Comparison of ENCODE assay signal across 8 mouse cellular contexts in the genomic region with DNA sequence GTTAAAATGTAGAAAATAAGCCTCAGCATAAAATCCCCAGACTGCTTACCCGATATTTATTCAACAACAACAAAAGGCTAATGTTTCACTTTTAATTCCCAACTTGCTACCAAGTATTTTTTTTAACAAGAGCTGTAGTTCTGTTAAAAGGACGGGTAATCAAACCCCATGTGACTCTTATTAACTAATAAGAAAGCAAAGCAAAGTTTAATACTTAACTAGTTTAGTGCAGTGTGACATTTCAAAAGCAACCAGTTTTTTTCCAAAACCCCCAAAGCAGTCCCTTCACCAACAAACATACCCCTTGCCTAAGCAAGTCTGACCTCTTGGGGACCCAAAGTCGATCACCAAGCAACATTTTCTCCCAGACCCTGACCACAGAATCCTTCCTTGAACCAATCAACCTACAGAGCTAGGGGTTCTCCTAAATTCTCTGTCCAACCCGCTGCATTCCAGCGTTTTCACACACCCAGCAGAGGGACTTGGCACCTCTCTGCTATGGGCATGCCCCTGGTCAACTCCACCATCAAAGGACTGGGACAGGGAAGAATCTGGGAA. TPM values are rescaled to one million over a fixed set of nuclear protein-coding genes. Genes with fewer than 3 reads are reported as not detected.
DNase-seq lines count a peak whose midpoint lies in the region; ATAC-seq and TF ChIP-seq lines count a peak whose summit lies in the region.

No protein-coding gene starts in this region.

- TF ChIP-seq CTCF in lung, embryonic 14.5 days (IDR thresholded peaks at IDR 0.05; ENCODE audit: low read depth), result no peak
- TF ChIP-seq CTCF in liver, embryonic 14.5 days (IDR thresholded peaks at IDR 0.05; ENCODE audit: low read depth), result no peak

- WGBS in lung, embryonic 14.5 days, result 25% methylated on average over 5 of the region's 5 CpGs
- WGBS in liver, embryonic 14.5 days (ENCODE audit: insufficient replicate concordance), result 21% methylated on average over 5 of the region's 5 CpGs
- 28% methylated on average over 5 of the region's 5 CpGs for WGBS in stomach, embryonic 14.5 days

- H3K27ac ChIP-seq in lung, embryonic 14.5 days (ENCODE audit: low read depth), result no peak overlapping the region
- H3K27ac ChIP-seq in liver, embryonic 14.5 days, result no peak overlapping the region
- no peak overlapping the region for H3K27ac ChIP-seq in stomach, embryonic 14.5 days (ENCODE audit: low read length)

- H3K27me3 ChIP-seq in lung, embryonic 14.5 days (ENCODE audit: insufficient read depth, low read length), result peaks cover 7% of the 10 kb centered on the region; the same call in 1 of the 2 replicates
- H3K27me3 ChIP-seq in liver, embryonic 14.5 days (ENCODE audit: control insufficient read depth, insufficient read depth, low read length), result peaks cover 23% of the 10 kb centered on the region
- H3K27me3 ChIP-seq in stomach, embryonic 14.5 days (ENCODE audit: control insufficient read depth, insufficient read depth, low read length), result peaks cover 6% of the 10 kb centered on the region; the same call in 1 of the 2 replicates

- H3K4me3 ChIP-seq in lung, embryonic 14.5 days (ENCODE audit: low read depth, low read length), result peak overlapping the region; percentile 63
- H3K4me3 ChIP-seq in liver, embryonic 14.5 days (ENCODE audit: insufficient read depth in 1 of 2, low read depth in 2 of 2, low read length in 2 of 2), result peak overlapping the region in 1 of 2 experiments; percentile 51; a peak in 1 of 4 replicates
- H3K4me3 ChIP-seq in stomach, embryonic 14.5 days (ENCODE audit: low read depth, low read length), result peak overlapping the region; percentile 63

- no peak for DNase-seq in lung, embryonic 14.5 days
- DNase-seq in lung, postnatal 10 days, result no peak
- DNase-seq in heart, postnatal 4 days, result peak; percentile 36
- DNase-seq in liver, embryonic 14.5 days (ENCODE audit: low read depth in 3 of 3, low spot score in 3 of 3), result no peak
- DNase-seq in cerebellum, adult 8-10 months, result no peak
- DNase-seq in ovary, postnatal 14 days (ENCODE audit: low spot score), result no peak
- DNase-seq in left cerebral cortex, adult 8-10 months (ENCODE audit: low spot score in 2 of 2), result no peak

- H3K4me1 ChIP-seq in lung, embryonic 14.5 days (ENCODE audit: insufficient read depth), result no peaks in the 10 kb centered on the region
- peaks cover 0 to 3% of the 10 kb centered on the region in 2 experiments; a peak in 1 of 4 replicates for H3K4me1 ChIP-seq in liver, embryonic 14.5 days (replicated peaks; ENCODE audit: control insufficient read depth in 2 of 2, insufficient read depth in 2 of 2, low read length in 1 of 2)
- H3K4me1 ChIP-seq in stomach, embryonic 14.5 days (ENCODE audit: control insufficient read depth, insufficient read depth, low read length), result peaks cover 5% of the 10 kb centered on the region; the same call in 1 of the 2 replicates

- no peak for ATAC-seq in lung, embryonic 14.5 days (ENCODE audit: insufficient read depth)
- ATAC-seq in liver, embryonic 14.5 days (ENCODE audit: insufficient read depth), result no peak
- ATAC-seq in stomach, embryonic 14.5 days (ENCODE audit: insufficient number of reproducible peaks, insufficient read depth, low FRiP score, low read depth), result no peak

- H3K9ac ChIP-seq in lung, embryonic 14.5 days, result no peak overlapping the region; the same call in 1 of the 2 replicates
- H3K9ac ChIP-seq in liver, embryonic 14.5 days (replicated peaks), result no peak overlapping the region
- no peak overlapping the region for H3K9ac ChIP-seq in stomach, embryonic 14.5 days (replicated peaks; ENCODE audit: low read depth, low read length)

- no peaks in the 10 kb centered on the region for H3K9me3 ChIP-seq in lung, embryonic 14.5 days (ENCODE audit: low read depth, low read length)
- H3K9me3 ChIP-seq in liver, embryonic 14.5 days (ENCODE audit: control insufficient read depth, low read length), result no peaks in the 10 kb centered on the region
- H3K9me3 ChIP-seq in stomach, embryonic 14.5 days (ENCODE audit: control insufficient read depth, low read depth, low read length), result no peaks in the 10 kb centered on the region

- H3K36me3 ChIP-seq in lung, embryonic 14.5 days (ENCODE audit: insufficient read depth), result no peaks in the 10 kb centered on the region
- no peaks in the 10 kb centered on the region for H3K36me3 ChIP-seq in liver, embryonic 14.5 days (replicated peaks; ENCODE audit: control insufficient read depth, insufficient read depth, low read depth)
- no peaks in the 10 kb centered on the region for H3K36me3 ChIP-seq in stomach, embryonic 14.5 days (ENCODE audit: control insufficient read depth, insufficient read depth, low read length)

- peak overlapping the region; percentile 96 for H3K4me2 ChIP-seq in lung, embryonic 14.5 days
- peak overlapping the region; percentile 64 for H3K4me2 ChIP-seq in liver, embryonic 14.5 days (ENCODE audit: low read depth)
- peak overlapping the region; percentile 98 for H3K4me2 ChIP-seq in stomach, embryonic 14.5 days (replicated peaks; ENCODE audit: low read depth, low read length)

- no peak for TF ChIP-seq EP300 in liver, embryonic 14.5 days (IDR thresholded peaks at IDR 0.05; ENCODE audit: low read depth)

RNA-seq across cellular contexts. Expression of a gene that starts 1.0 kb away (rescaled TPM):
- polyA plus RNA-seq in lung, embryonic 14.5 days (2014; fragmentation: Nextera tagmentation; extraction: Ambion mirVana), result 1.2 and 1.9 TPM in 2 replicates
- total RNA-seq in heart, postnatal 4 days (2021), result 10 to 100 TPM; 88.5 to 89.9 TPM
- 0.12 and 0.17 TPM in 2 replicates for polyA plus RNA-seq in liver, embryonic 14.5 days (2012; rRNA removed)
- polyA plus RNA-seq in liver, embryonic 14.5 days (2014; fragmentation: Nextera tagmentation; extraction: Ambion mirVana), result 0.19 and 0.40 TPM in 2 replicates
- polyA plus RNA-seq in stomach, embryonic 14.5 days (2014; fragmentation: Nextera tagmentation; extraction: Ambion mirVana), result 1.8 and 2.2 TPM in 2 replicates
- 10 to 100 TPM; 28.1 to 33.4 (median 28.7) TPM for total RNA-seq in left cerebral cortex, adult 8-10 months (2022)

RNA-seq across cellular contexts. Expression of a gene that starts 48.4 kb away (rescaled TPM):
- polyA plus RNA-seq in lung, embryonic 14.5 days (2014; fragmentation: Nextera tagmentation; extraction: Ambion mirVana), result 64.8 and 67.1 TPM in 2 replicates
- 10 to 100 TPM; 46.0 to 47.7 TPM for total RNA-seq in heart, postnatal 4 days (2021)
- polyA plus RNA-seq in liver, embryonic 14.5 days (2012; rRNA removed), result 5.6 and 5.7 TPM in 2 replicates
- polyA plus RNA-seq in liver, embryonic 14.5 days (2014; fragmentation: Nextera tagmentation; extraction: Ambion mirVana), result 7.0 and 9.6 TPM in 2 replicates
- polyA plus RNA-seq in stomach, embryonic 14.5 days (2014; fragmentation: Nextera tagmentation; extraction: Ambion mirVana), result 51.1 and 51.9 TPM in 2 replicates
- 100 to 1,000 TPM; 191 to 207 (median 194) TPM for total RNA-seq in left cerebral cortex, adult 8-10 months (2022)
